Mouse (Mus musculus): Measurements from ENCODE around the gene Trpm3.

DNA sequence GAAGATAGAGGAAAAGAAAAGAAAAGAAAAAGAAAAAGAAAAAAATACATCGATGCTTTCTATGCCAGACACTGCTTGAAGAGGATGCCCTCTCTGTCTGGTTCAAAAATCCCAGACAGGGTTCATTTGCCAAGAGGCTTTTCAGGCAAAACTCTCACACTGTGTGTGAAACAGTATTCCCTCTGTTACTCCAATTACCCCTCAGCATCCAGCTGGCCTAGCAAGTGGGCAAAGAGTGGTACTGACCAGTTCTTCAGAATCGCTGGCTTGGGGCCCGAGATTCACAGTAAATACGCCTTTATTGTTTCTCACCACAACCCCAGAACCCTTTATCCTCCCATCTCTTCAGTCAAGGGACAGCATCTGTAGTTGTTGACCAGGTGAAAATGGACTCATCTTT is 178.5 kb downstream of the Trpm3 start:
- no peak for TF ChIP-seq CTCF (IDR thresholded peaks at IDR 0.05; ENCODE audit: control insufficient read depth, insufficient read depth, insufficient read length)
- no peak for TF ChIP-seq CEBPB (IDR thresholded peaks at IDR 0.05; ENCODE audit: low read depth)
